Mouse (Mus musculus) myocyte (in vitro differentiated cells): ENCODE data around the gene Cab39l. TPM values are rescaled to one million over a fixed set of nuclear protein-coding genes. Genes with fewer than 3 reads are reported as not detected.

ENCODE experiments used
- H3K27me3 ChIP-seq: one replicate; pipeline ENCODE4 v1.6.1; 2011; ENCODE audit not compliant: control insufficient read depth, insufficient read depth, insufficient read length
- H3K36me3 ChIP-seq: one replicate; pipeline ENCODE4 v1.6.1; 2011; ENCODE audit not compliant: control insufficient read depth, insufficient read depth
- H3K4me2 ChIP-seq: one replicate; pipeline ENCODE4 v1.6.1; 2011; ENCODE audit warnings: low read depth, control low read depth
- H3K4me3 ChIP-seq: one replicate; pipeline ENCODE4 v1.5.1; 2011; ENCODE audit warnings: mild to moderate bottlenecking, control low read depth, moderate library complexity
- H3K79me2 ChIP-seq: one replicate; pipeline ENCODE4 v1.6.1; 2011; ENCODE audit not compliant: control insufficient read depth, insufficient read depth
- H3ac ChIP-seq: one replicate; pipeline ENCODE4 v1.6.1; 2011; ENCODE audit not compliant: control insufficient read depth, insufficient read length
- CEBPB ChIP-seq: IDR thresholded peaks from 2 replicates; pipeline ENCODE4 v1.6.1; 2011; ENCODE audit warnings: mild to moderate bottlenecking, moderate library complexity; ENCODE audit not compliant: poor library complexity, insufficient read depth, severe bottlenecking
- E2F4 ChIP-seq: IDR thresholded peaks from one replicate; pipeline ENCODE4 v1.6.1; 2011; ENCODE audit warnings: mild to moderate bottlenecking, control low read depth, moderate library complexity; ENCODE audit not compliant: insufficient read depth
- MAX ChIP-seq: IDR thresholded peaks from one replicate; pipeline ENCODE4 v1.6.1; 2011; ENCODE audit warnings: low read depth, mild to moderate bottlenecking, control low read depth
- MYOD1 ChIP-seq, 3 experiments: IDR thresholded peaks; one replicate each; pipeline ENCODE4 v1.6.1; 2011; ENCODE audit warnings: control low read depth in 2 of 3, low read depth in 2 of 3, mild to moderate bottlenecking in 2 of 3, moderate library complexity in 1 of 3; ENCODE audit not compliant: insufficient read length in 2 of 3, control insufficient read depth in 1 of 3
- MYOG ChIP-seq, 3 experiments: IDR thresholded peaks; one replicate each; pipeline ENCODE4 v1.6.1; 2011; ENCODE audit warnings: control low read depth in 2 of 3, low read depth in 2 of 3, mild to moderate bottlenecking in 2 of 3; ENCODE audit not compliant: insufficient read length in 2 of 3, control insufficient read depth in 1 of 3, insufficient read depth in 1 of 3
- POLR2A ChIP-seq: IDR thresholded peaks from one replicate; pipeline ENCODE4 v1.6.1; 2011; ENCODE audit warnings: low read depth, mild to moderate bottlenecking, control low read depth, moderate library complexity; ENCODE audit not compliant: insufficient read length
- POLR2AphosphoS2 ChIP-seq: IDR thresholded peaks from one replicate; pipeline ENCODE4 v1.6.1; 2011; ENCODE audit warnings: low read depth, control low read depth; ENCODE audit not compliant: insufficient read length
- REST ChIP-seq: IDR thresholded peaks from one replicate; pipeline ENCODE4 v1.6.1; 2011; ENCODE audit warnings: mild to moderate bottlenecking, control low read depth, moderate library complexity; ENCODE audit not compliant: insufficient read depth, insufficient read length
- SRF ChIP-seq: IDR thresholded peaks from one replicate; pipeline ENCODE4 v1.6.1; 2011; ENCODE audit warnings: low read depth; ENCODE audit not compliant: control insufficient read depth, insufficient read length
- TCF12 ChIP-seq: IDR thresholded peaks from one replicate; pipeline ENCODE4 v1.6.1; 2011; ENCODE audit warnings: mild to moderate bottlenecking, control low read depth; ENCODE audit not compliant: poor library complexity, insufficient read depth, severe bottlenecking
- TCF3 ChIP-seq: IDR thresholded peaks from one replicate; pipeline ENCODE4 v1.6.1; 2011; ENCODE audit warnings: low read depth, control low read depth; ENCODE audit not compliant: insufficient read length
- USF1 ChIP-seq: IDR thresholded peaks from one replicate; pipeline ENCODE4 v1.6.1; 2011; ENCODE audit warnings: low read depth, mild to moderate bottlenecking, control low read depth, moderate library complexity
- polyA plus RNA-seq: library from polyadenylated mRNA; unstranded; fragments of >200 nt; fragmentation: generic; extraction: Trizol; gene quantifications from one replicate; pipeline ENCODE4 v1.2.1, GENCODE M21; 2012; ENCODE audit warnings: missing spikeins

The Cab39l gene
- polyA plus RNA-seq, 1 experiment: 8.3 TPM

GRCm38 (mm10) chr14:59543158-59543826 lies 102.5 kb downstream of the Cab39l start:
- no peak overlapping the region for H3K4me3 ChIP-seq
- H3K4me2 ChIP-seq: no peak overlapping the region
- no peak for TF ChIP-seq MAX
- TF ChIP-seq TCF3: no peak
- no peak for TF ChIP-seq E2F4
- TF ChIP-seq CEBPB: no peak
- H3K36me3 ChIP-seq: peaks cover 3% of the 10 kb centered on the region
- no peak overlapping the region for H3ac ChIP-seq
- no peaks in the 10 kb centered on the region for H3K27me3 ChIP-seq
- no peaks in the 10 kb centered on the region for H3K79me2 ChIP-seq

- Histone ChIP-seq H3K4me2 (no peak overlapping the region), H3ac (no peak overlapping the region), H3K79me2 (no peaks in the 10 kb centered on the region), H3K4me3 (no peak overlapping the region), H3K27me3 (no peaks in the 10 kb centered on the region), H3K36me3 (peaks cover 3% of the 10 kb centered on the region)
- TF ChIP-seq CEBPB (no peak), USF1 (no peak)
Measured at GRCm38 (mm10) chr14:59543956-59544355, 103.2 kb downstream of the Cab39l start.

GRCm38 (mm10) chr14:59546162-59546880 lies 105.5 kb downstream of the Cab39l start:
- Histone ChIP-seq H3K36me3 (no peaks in the 10 kb centered on the region), H3K4me2 (no peak overlapping the region), H3K4me3 (no peak overlapping the region), H3K79me2 (no peaks in the 10 kb centered on the region), H3ac (no peak overlapping the region), H3K27me3 (no peaks in the 10 kb centered on the region)
- TF ChIP-seq POLR2AphosphoS2: no peak
- TF ChIP-seq TCF12: no peak
- no peak for TF ChIP-seq E2F4
- no peak for TF ChIP-seq USF1
- no peak for TF ChIP-seq MYOD1 (IDR thresholded peaks at IDR 0.05; ENCODE audit: control insufficient read depth in 1 of 3, insufficient read length in 2 of 3, low read depth in 2 of 3)
- TF ChIP-seq TCF3: no peak
- no peak for TF ChIP-seq REST
- no peak for TF ChIP-seq CEBPB
- no peak for TF ChIP-seq SRF
- no peak for TF ChIP-seq MYOG (IDR thresholded peaks at IDR 0.05; ENCODE audit: control insufficient read depth in 1 of 3, insufficient read depth in 1 of 3, insufficient read length in 2 of 3, low read depth in 2 of 3)
- TF ChIP-seq MAX: no peak

DNA sequence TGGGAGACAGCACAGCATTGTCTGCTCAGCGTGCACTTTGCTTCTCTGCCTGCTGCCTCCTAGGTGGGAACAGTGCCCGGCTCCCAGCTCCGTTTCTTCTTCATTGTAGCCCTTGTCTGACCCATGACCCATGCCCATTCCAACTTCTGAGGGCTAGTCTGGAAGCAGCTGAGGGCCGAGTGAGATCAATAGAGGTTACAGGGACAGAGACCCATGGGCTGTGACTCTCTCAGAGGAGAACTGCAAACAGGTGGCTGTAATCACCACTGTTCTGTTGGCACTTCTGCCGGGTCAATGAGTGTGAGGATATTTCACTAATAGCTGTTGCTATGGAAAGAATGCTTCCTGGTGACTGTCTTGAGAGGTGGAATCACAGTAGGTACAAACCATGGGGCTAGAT lies 106.8 kb downstream of the Cab39l start:
- no peak overlapping the region for H3K4me2 ChIP-seq
- no peaks in the 10 kb centered on the region for H3K27me3 ChIP-seq
- H3K36me3 ChIP-seq: no peaks in the 10 kb centered on the region
- H3ac ChIP-seq: no peak overlapping the region
- TF ChIP-seq TCF3 (no peak), POLR2AphosphoS2 (no peak), SRF (no peak), TCF12 (no peak), MYOG (IDR thresholded peaks at IDR 0.05; ENCODE audit: control insufficient read depth in 1 of 3, insufficient read depth in 1 of 3, insufficient read length in 2 of 3, low read depth in 2 of 3) (no peak), E2F4 (no peak), REST (no peak), CEBPB (no peak), POLR2A (no peak), MAX (no peak), MYOD1 (IDR thresholded peaks at IDR 0.05; ENCODE audit: control insufficient read depth in 1 of 3, insufficient read length in 2 of 3, low read depth in 2 of 3) (no peak)
- no peaks in the 10 kb centered on the region for H3K79me2 ChIP-seq
- no peak overlapping the region for H3K4me3 ChIP-seq

GRCm38 (mm10) chr14:59548532-59548931 lies 107.8 kb downstream of the Cab39l start:
- Histone ChIP-seq H3ac (no peak overlapping the region), H3K36me3 (no peaks in the 10 kb centered on the region), H3K27me3 (no peaks in the 10 kb centered on the region), H3K79me2 (no peaks in the 10 kb centered on the region), H3K4me3 (no peak overlapping the region), H3K4me2 (no peak overlapping the region)
- TF ChIP-seq MAX (no peak), CEBPB (no peak), TCF12 (no peak), SRF (no peak), MYOG (IDR thresholded peaks at IDR 0.05; ENCODE audit: control insufficient read depth in 1 of 3, insufficient read depth in 1 of 3, insufficient read length in 2 of 3, low read depth in 2 of 3) (no peak), REST (no peak), USF1 (no peak), POLR2A (no peak), POLR2AphosphoS2 (no peak), MYOD1 (IDR thresholded peaks at IDR 0.05; ENCODE audit: control insufficient read depth in 1 of 3, insufficient read length in 2 of 3, low read depth in 2 of 3) (no peak), TCF3 (no peak), E2F4 (no peak)
